Mouse (Mus musculus) MN1 (cell line): ENCODE measurements around the gene Rbm6.

ENCODE experiments used
- DNase-seq: peaks from one replicate; pipeline ENCODE4 v3.0.0-alpha.2; 2016; ENCODE audit warnings: low spot score

Rbm6 gene

DNA sequence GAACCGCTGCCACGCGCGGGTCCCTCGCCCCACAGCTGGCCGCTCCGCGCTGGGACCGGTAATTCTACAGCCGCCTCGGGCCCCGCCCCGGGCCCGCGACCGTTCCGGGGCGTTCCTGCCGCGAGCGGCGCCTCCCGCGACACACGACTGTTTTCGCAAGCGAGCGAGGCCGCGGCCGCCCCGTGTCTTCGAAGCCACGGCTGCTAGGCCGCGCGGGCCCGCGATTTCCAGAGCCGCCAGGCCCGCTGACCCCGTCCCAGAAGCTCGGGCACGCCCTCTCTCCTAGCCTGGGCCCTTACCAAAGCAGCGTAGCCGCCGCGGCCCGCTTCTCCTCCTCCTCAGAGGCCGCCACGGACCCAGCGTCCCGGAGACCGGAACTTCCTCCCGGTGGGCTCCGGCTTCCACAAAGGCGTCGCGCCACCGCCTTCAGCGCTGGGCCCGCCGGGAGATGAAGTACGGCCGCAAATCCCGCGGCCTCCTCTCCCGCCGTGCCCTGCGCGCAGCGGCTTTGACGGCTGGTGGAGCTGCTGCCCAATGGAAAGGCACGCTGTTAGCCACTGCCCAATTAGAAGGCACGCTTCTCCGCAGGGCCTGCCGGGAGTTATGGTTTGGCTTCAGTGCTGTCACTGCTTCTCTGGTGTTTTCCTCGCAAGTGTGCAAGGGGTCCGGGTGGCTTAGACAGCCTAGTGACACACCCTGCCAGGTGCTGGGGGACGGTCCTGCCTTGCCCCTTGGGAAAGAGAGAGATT lies 513 bp downstream of the Rbm6 start:
- peak; percentile 96 for DNase-seq

DNA sequence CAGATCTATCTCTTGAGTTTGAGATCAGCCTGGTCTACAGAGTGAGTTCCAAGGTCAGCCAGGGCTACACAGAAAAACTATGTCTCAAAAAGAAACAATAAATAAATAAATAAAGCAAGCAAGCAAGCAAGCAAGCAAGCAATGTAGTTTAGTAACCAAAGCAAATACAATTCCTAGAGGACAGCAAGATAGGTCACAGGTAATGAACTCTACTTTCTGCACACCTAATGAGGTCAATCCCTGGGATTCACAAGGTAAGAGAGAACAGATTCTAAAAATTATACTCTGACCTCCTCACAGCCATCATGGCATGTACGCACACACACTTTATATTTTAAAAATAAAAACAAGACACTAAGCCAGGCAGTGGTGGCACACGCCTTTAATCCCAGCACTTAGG lies 7.0 kb downstream of the Rbm6 start:
- no peak for DNase-seq

- no peak for DNase-seq
Measured at GRCm38 (mm10) chr9:107864493-107864892, 8.5 kb downstream of the Rbm6 start.

GRCm38 (mm10) chr9:107858343-107858742 lies 14.7 kb downstream of the Rbm6 start:
- DNase-seq: no peak

DNA sequence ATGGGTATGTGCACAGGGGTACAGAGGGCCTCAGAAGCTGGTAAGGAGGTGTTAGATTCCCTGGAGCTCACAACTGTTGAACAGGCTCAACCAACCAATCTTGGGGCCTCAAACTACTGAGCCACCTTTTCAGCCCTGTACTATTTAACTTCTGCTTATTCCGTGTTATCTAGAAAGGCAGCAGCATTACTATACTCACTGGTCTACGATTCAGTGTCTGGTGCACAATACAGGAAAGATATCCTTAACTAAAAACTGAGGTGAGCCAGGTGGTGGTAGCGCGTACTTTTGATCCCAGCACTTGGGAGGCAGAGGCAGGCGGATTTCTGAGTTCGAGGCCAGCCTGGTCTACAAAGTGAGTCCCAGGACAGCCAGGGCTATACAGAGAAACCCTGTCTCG lies 24.1 kb downstream of the Rbm6 start:
- no peak for DNase-seq

DNA sequence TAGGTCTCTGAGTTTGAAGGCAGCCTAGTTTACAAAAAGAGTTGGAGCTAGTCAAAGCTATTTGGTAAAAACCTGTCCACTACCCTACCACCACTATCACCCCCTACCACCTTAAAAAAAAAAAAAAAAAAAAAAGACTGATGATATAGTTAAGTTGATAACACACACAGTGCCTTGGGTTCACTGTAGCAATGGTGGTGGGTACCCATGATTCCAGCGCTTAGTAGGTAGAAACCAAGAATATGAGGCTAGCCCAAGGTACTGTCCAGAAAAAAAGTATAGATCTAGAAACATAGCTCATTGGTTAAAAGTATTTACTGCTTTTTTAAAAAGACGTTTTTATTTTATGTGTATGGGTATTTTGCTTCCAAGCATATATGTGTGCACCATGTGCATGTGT lies 30.3 kb downstream of the Rbm6 start:
- DNase-seq: no peak

GRCm38 (mm10) chr9:107838869-107839268 lies 34.2 kb downstream of the Rbm6 start:
- no peak for DNase-seq

- DNase-seq: no peak
Measured at GRCm38 (mm10) chr9:107833826-107834225, 39.2 kb downstream of the Rbm6 start.

DNA sequence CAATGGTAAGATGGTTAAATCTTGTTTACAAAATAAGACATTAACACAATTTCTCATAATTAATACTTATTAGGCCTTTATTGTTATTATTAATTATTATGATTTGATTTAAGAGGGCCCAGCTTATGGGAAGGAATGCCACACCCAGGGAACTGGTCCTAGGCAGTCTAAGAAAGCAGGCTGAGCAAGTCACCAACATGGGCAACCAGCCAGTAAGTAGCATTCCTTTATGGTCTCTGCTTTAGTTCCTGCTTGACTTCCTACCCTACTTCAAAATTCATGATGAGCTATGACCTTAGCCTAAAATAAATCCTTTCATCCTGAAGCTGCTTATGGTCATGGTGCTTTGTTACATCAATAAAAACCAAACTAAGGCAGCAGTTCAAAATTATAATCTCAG lies 41.3 kb downstream of the Rbm6 start:
- DNase-seq: no peak

DNA sequence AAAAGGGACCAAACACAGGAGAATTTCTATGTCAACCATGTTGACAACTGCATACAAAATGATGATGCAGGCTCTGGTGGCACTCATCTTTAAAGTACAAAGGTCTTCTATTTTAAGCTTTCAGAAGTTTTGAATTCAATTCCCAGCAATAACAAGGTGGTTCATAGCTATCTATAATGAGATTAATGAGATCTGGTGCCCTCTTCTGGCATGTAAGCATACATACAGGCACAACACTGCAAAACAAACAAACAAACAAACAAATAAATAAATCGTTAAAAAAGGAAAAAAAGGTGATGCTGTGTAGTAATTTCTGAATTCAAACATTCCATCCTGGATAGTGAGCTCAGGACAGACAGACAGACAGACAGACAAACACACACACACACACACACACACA lies 60.9 kb downstream of the Rbm6 start:
- no peak for DNase-seq

GRCm38 (mm10) chr9:107810985-107811384 lies 62.1 kb downstream of the Rbm6 start:
- no peak for DNase-seq

- DNase-seq: no peak
Measured at GRCm38 (mm10) chr9:107791714-107792113, 81.3 kb downstream of the Rbm6 start.

- no peak for DNase-seq
Measured at GRCm38 (mm10) chr9:107782536-107783203, 90.4 kb downstream of the Rbm6 start.

DNA sequence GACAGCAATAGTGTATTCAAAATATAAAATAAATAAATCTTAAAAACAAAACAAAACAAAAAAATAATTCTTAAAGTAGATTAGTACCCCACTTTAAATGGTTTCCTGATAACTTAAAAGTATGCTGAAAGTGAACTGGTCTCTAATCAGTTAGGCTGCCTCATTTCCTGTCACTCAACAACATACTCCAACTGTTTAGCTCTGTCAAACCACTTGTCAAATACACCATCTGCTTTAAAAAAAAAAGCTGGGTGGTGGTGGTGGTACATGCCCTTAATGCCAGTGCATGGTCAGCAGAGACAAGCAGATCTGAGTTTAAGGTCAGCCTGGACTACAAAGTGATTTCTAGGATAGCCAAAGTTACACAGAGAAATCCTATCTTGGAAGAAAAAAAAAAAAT lies 96.2 kb downstream of the Rbm6 start:
- no peak for DNase-seq

DNA sequence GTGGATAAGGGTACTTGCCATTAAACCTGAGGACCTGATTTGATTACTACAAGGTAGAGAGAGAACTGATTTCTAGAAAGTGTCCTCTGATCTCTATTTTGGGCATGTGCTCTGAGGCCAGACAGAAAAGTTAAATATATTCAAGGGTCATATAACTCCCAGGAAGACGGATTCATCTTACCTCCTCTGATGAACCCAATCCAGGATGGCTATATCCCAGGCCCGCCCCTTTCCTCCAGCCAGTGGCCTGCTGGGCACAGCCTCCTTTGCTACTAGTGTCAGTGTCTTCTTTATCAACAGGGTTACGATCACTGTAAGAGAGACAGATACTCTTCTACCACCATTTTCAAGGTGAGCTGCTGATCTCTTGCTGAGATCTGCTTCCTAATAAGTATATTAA lies 98.6 kb downstream of the Rbm6 start:
- no peak for DNase-seq

- no peak for DNase-seq
Measured at GRCm38 (mm10) chr9:107771782-107772181, 101.3 kb downstream of the Rbm6 start.

DNA sequence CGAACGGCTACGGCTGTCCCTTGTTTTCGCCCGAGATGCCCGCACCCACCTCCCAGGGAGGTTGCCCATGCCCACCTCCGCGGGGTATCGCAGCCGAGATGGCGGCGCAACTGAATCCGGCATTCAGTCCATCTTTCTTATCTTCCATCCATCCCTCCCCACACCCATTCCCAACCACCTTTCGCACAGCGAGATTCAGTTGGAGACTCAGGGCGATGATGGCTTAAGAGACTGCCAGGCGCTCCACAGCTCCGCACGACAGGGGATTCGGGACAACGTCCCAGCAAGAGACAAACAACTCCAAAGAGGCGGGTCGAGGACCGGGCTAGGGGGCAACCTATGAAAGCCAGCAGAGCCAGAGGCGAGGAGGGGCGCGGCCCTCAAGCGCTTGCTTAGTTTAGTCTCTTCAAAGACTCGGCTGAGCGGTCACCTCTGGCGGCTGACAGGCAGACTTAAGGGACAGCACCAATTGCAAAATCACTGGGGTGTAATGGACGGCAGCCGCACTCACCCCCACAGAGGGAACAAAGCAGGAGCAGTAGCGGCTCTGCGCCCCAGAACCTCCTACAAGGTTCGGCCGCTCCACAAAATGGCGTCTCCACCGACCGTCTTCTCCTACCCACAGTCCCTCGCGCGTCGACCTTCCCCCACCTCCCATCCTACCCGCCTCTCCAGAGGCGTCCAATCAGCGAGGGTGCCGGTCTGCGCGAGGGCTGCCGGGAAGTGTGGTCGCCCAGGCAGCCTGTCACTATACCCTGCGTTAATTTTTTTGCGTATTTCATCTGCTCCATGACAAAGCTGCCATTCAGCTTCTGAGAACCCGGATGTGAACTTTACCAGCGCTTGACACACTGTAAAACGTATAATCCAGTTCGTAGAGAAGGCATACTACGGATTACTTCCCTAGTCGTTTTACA lies 102.4 kb downstream of the Rbm6 start, which contains the start of gene Rbm5:
Rbm5 (minus strand) TSS at position 623 of the 917 bp plus-strand sequence.
- DNase-seq: peak; percentile 94

DNA sequence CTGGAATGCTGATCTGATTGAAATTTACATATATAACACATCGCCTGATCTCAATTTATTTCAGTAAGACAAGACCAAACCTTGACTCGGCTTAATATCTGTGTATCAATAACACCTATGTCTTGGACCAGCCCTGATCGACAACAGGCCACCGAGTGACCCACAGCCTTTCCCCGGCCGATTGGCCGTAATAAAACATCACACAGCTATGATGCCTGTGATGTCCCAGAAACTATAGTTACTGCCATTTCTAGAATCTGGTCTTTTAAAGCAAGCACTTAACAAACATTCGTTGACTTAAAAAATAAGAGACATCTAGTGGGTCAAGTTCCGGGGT lies 103.0 kb downstream of the Rbm6 start:
- peak; percentile 15 for DNase-seq

DNA sequence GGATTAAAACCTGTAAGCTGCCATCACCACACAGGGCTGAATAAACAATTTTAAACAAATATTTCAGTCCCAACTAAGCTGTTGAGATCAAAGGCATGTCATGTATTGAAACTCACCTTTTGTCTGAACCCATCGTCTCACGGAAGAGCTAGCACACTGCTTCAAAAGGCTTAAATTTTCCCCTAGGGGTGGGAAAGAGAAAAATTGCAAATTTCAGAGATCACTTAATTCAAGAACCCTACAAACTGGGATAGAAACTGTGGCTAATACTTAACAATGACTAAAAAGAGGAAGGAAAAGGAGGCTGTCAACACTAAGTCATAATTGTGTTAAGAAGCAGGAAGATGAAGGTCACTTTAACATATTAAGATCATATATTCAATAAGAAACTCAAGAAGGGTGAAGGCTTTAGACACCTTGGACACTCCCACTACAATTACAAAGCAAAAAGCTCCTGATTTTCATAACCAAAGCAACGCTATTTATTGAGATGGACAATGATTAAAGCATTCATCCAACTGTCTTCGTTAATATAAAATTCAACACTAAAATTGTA lies 103.5 kb downstream of the Rbm6 start:
- peak; percentile 25 for DNase-seq

DNA sequence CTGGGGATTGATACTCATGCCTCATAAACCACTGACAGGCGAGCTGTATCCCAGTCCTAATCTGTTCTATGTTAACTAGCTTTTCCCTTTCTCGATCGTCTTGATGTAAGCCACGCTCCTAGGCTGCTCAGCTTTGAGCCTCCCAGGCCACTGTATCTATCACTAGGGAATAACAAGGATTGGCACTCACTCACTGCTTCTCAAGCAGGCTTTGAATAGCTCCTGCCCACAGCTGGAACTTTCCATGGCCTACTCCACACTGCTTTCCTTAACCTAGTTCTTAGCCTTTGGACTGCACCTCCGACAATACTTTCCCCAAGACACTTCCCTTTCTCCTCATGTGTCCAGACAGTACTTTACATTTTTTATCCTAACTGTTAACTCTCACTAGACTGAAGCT lies 104.2 kb downstream of the Rbm6 start:
- no peak for DNase-seq

DNA sequence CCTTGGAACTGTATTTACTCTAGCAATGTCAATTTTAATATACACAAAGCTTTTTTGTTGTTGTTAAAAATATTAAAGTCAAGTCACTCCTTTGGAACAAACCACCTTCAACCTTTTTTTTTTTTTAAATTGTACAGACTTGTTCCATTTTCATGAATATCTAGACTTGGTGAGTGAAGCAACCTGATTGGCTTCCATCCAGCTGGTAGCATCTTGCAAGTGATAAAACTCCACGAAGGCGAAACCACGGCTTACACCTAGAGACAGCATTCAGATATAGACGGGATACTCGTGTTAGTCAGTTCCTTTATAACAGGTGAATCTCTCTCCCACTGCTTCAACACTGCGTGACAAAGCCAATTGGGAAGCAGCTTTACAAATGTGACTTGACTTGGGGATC lies 113.4 kb downstream of the Rbm6 start:
- no peak for DNase-seq

- no peak for DNase-seq
Measured at GRCm38 (mm10) chr9:107750378-107750777, 122.7 kb downstream of the Rbm6 start.
